Mouse (Mus musculus) forebrain, embryonic 14.5 days (tissue): Measurements from ENCODE around the gene Kpna7. TPM values are rescaled to one million over a fixed set of nuclear protein-coding genes. Genes with fewer than 3 reads are reported as not detected.

Source experiments
- ATAC-seq: fragments of 200-750 bp; cut with Nextera tagmentation; 2 replicates; pipeline ENCODE4 v1.8.0; 2017; ENCODE audit warnings: mild to moderate bottlenecking, moderate library complexity
- DNase-seq: peaks from one replicate; pipeline ENCODE4 v3.0.0-alpha.2; 2015; ENCODE audit warnings: low spot score
- H3K27ac ChIP-seq: fragments of 300-500 bp; sonication (generic); 2 replicates; pipeline ENCODE4 v1.5.1; 2014; ENCODE audit warnings: low read depth, mild to moderate bottlenecking, control low read depth, low read length, moderate library complexity
- H3K27me3 ChIP-seq: fragments of 300-500 bp; sonication (generic); replicated peaks from 2 replicates; pipeline ENCODE4 v1.6.1; 2014; ENCODE audit warnings: low read length, control low read depth, mixed read lengths; ENCODE audit not compliant: control insufficient read depth, insufficient read depth
- H3K36me3 ChIP-seq: fragments of 300-500 bp; sonication (generic); 2 replicates; pipeline ENCODE4 v1.6.1; 2014; ENCODE audit warnings: low read length, control low read depth; ENCODE audit not compliant: control insufficient read depth, insufficient read depth
- H3K4me1 ChIP-seq: fragments of 300-500 bp; sonication (generic); 2 replicates; pipeline ENCODE4 v1.6.1; 2014; ENCODE audit warnings: antibody characterized with exemption, low read length, control low read depth; ENCODE audit not compliant: control insufficient read depth, insufficient read depth
- H3K4me2 ChIP-seq: fragments of 300-500 bp; sonication (generic); 2 replicates; pipeline ENCODE4 v1.6.1; 2014; ENCODE audit warnings: mild to moderate bottlenecking, control low read depth, low read length
- H3K4me3 ChIP-seq: fragments of 300-500 bp; sonication (generic); 2 replicates; pipeline ENCODE4 v1.5.1; 2014; ENCODE audit warnings: low read depth, low read length, control low read depth
- H3K9ac ChIP-seq: fragments of 300-500 bp; sonication (generic); 2 replicates; pipeline ENCODE4 v1.6.1; 2014; ENCODE audit warnings: mild to moderate bottlenecking, low read length, control low read depth, moderate library complexity
- H3K9me3 ChIP-seq: fragments of 300-500 bp; sonication (generic); replicated peaks from 2 replicates; pipeline ENCODE4 v1.6.1; 2016; ENCODE audit warnings: low read length, control low read depth, mixed read lengths; ENCODE audit not compliant: control insufficient read depth
- WGBS: fragments of 180-500 bp; shearing (Covaris S2); extraction: QIAGEN DNeasy Blood & Tissue Kit; methylation state at CpG from one replicate; pipeline ENCODE4 v1.1.7; 2014; 5-methylcytosine and 5-hydroxymethylcytosine counted together
- polyA plus RNA-seq: library from polyadenylated mRNA; unstranded; fragments of >200 nt; fragmentation: Nextera tagmentation; extraction: Ambion mirVana; gene quantifications from 2 replicates; pipeline ENCODE4 v1.2.1, GENCODE M21; 2014

Gene Kpna7
- polyA plus RNA-seq, 1 experiment from 2014 or later = not detected

- Histone ChIP-seq H3K9ac (no peak overlapping the region), H3K27me3 (no peaks in the 10 kb centered on the region), H3K9me3 (no peaks in the 10 kb centered on the region), H3K36me3 (no peaks in the 10 kb centered on the region), H3K27ac (no peak overlapping the region), H3K4me3 (no peak overlapping the region), H3K4me1 (no peaks in the 10 kb centered on the region), H3K4me2 (no peak overlapping the region)
- DNase-seq (no peak), ATAC-seq (no peak)
- 68% methylated on average over 10 of the region's 10 CpGs for WGBS
Observed at GRCm38 (mm10) chr5:144978533-144979107, 105.2 kb downstream of the Kpna7 start.

- Histone ChIP-seq H3K27me3 (no peaks in the 10 kb centered on the region; the same call in 1 of the 2 replicates), H3K4me1 (no peaks in the 10 kb centered on the region), H3K36me3 (no peaks in the 10 kb centered on the region), H3K9ac (no peak overlapping the region), H3K4me3 (no peak overlapping the region), H3K4me2 (no peak overlapping the region), H3K9me3 (no peaks in the 10 kb centered on the region), H3K27ac (no peak overlapping the region)
- 87% methylated on average over 3 of the region's 3 CpGs for WGBS
- DNase-seq (no peak), ATAC-seq (no peak)
Observed at GRCm38 (mm10) chr5:144971266-144971665, 112.6 kb downstream of the Kpna7 start.

GRCm38 (mm10) chr5:144965639-144966351, 118.0 kb downstream of the Kpna7 start, which contains the start of gene Smurf1:
Gene Smurf1, minus strand, starts transcription at chr5:144965847.
- H3K4me1 ChIP-seq = peaks cover 8% of the 10 kb centered on the region; the same call in 1 of the 2 replicates
- H3K4me2 ChIP-seq = peak within 1 kb of the TSS; percentile 55
- H3K9me3 ChIP-seq = no peaks in the 10 kb centered on the region
- no peaks in the 10 kb centered on the region; the same call in 1 of the 2 replicates for H3K27me3 ChIP-seq
- under 1% methylated on average over 50 of the region's 89 CpGs for WGBS
- peak within 1 kb of the TSS; percentile 78 for H3K27ac ChIP-seq
- ATAC-seq (peak; percentile 70), DNase-seq (peak; percentile 96)
- no peaks in the 10 kb centered on the region for H3K36me3 ChIP-seq
- peak within 1 kb of the TSS; percentile 90 for H3K9ac ChIP-seq
- H3K4me3 ChIP-seq = peak within 1 kb of the TSS; percentile 88

- H3K4me3 ChIP-seq = peak overlapping the region; percentile 88
- H3K9ac ChIP-seq = peak overlapping the region; percentile 90
- H3K27me3 ChIP-seq = no peaks in the 10 kb centered on the region; the same call in 1 of the 2 replicates
- peak overlapping the region; percentile 55 for H3K4me2 ChIP-seq
- WGBS = under 1% methylated on average over 12 of the region's 56 CpGs
- no peaks in the 10 kb centered on the region for H3K36me3 ChIP-seq
- peak; percentile 74 for ATAC-seq
- H3K27ac ChIP-seq = peak overlapping the region; percentile 78
- H3K9me3 ChIP-seq = no peaks in the 10 kb centered on the region
- H3K4me1 ChIP-seq = peaks cover 8% of the 10 kb centered on the region; the same call in 1 of the 2 replicates
- peak; percentile 88 for DNase-seq
Observed at GRCm38 (mm10) chr5:144964872-144965638, 118.8 kb downstream of the Kpna7 start.

GRCm38 (mm10) chr5:144964465-144964864, 119.4 kb downstream of the Kpna7 start:
- H3K4me1 ChIP-seq = peaks cover 8% of the 10 kb centered on the region; the same call in 1 of the 2 replicates
- ATAC-seq (peak; percentile 45), DNase-seq (no peak)
- H3K9ac ChIP-seq = no peak overlapping the region
- H3K4me3 ChIP-seq = peak overlapping the region; percentile 88
- peak overlapping the region; percentile 55 for H3K4me2 ChIP-seq
- 32% methylated on average over 8 of the region's 8 CpGs for WGBS
- H3K27me3 ChIP-seq = no peaks in the 10 kb centered on the region; the same call in 1 of the 2 replicates
- no peaks in the 10 kb centered on the region for H3K9me3 ChIP-seq
- no peaks in the 10 kb centered on the region for H3K36me3 ChIP-seq
- H3K27ac ChIP-seq = no peak overlapping the region; the same call in 1 of the 2 replicates

GRCm38 (mm10) chr5:144963817-144964261, 120.0 kb downstream of the Kpna7 start:
- 4% methylated on average over 13 of the region's 13 CpGs for WGBS
- Histone ChIP-seq H3K27me3 (no peaks in the 10 kb centered on the region; the same call in 1 of the 2 replicates), H3K4me2 (peak overlapping the region; percentile 55), H3K4me3 (peak overlapping the region; percentile 16), H3K27ac (0 out of 2 replicates have a peak overlapping the region, but pooled peaks have one; percentile 39), H3K9ac (peak overlapping the region; percentile 40; the same call in 1 of the 2 replicates), H3K36me3 (no peaks in the 10 kb centered on the region), H3K4me1 (peaks cover 8% of the 10 kb centered on the region; the same call in 1 of the 2 replicates), H3K9me3 (no peaks in the 10 kb centered on the region)
- no peak for ATAC-seq
- DNase-seq = peak; percentile 52

- WGBS = 46% methylated on average over 3 of the region's 3 CpGs
- ATAC-seq (no peak), DNase-seq (no peak)
- Histone ChIP-seq H3K9ac (peak overlapping the region; percentile 40; the same call in 1 of the 2 replicates), H3K27me3 (no peaks in the 10 kb centered on the region; the same call in 1 of the 2 replicates), H3K4me1 (peaks cover 8% of the 10 kb centered on the region; the same call in 1 of the 2 replicates), H3K4me2 (peak overlapping the region; percentile 55), H3K36me3 (no peaks in the 10 kb centered on the region), H3K27ac (0 out of 2 replicates have a peak overlapping the region, but pooled peaks have one; percentile 39), H3K9me3 (no peaks in the 10 kb centered on the region), H3K4me3 (peak overlapping the region; percentile 16)
Observed at GRCm38 (mm10) chr5:144963401-144963800, 120.4 kb downstream of the Kpna7 start.

- WGBS = 86% methylated on average over 9 of the region's 9 CpGs
- H3K9ac ChIP-seq = no peak overlapping the region
Observed at GRCm38 (mm10) chr5:144958271-144958670, 125.6 kb downstream of the Kpna7 start.

More at GRCm38 (mm10) chr5:144958271-144958670, 125.6 kb downstream of the Kpna7 start:
- ATAC-seq (no peak), DNase-seq (no peak)
- Histone ChIP-seq H3K9me3 (no peaks in the 10 kb centered on the region), H3K4me2 (no peak overlapping the region), H3K36me3 (no peaks in the 10 kb centered on the region), H3K4me1 (no peaks in the 10 kb centered on the region; the same call in 1 of the 2 replicates), H3K4me3 (no peak overlapping the region), H3K27me3 (no peaks in the 10 kb centered on the region), H3K27ac (no peak overlapping the region)
